Mouse (Mus musculus) neural tube, embryonic 14.5 days (tissue): Measurements from ENCODE around the gene Hoxb6. TPM values are rescaled to one million over a fixed set of nuclear protein-coding genes. Genes with fewer than 3 reads are reported as not detected.

Experiments
- ATAC-seq: fragments of 200-750 bp; cut with Nextera tagmentation; 2 replicates; pipeline ENCODE4 v1.8.0; 2017; ENCODE audit warnings: low read depth, mild to moderate bottlenecking, moderate TSS enrichment, moderate library complexity
- H3K27ac ChIP-seq: fragments of 300-500 bp; sonication (generic); 2 replicates; pipeline ENCODE4 v1.5.1; 2014; ENCODE audit warnings: low read depth, mild to moderate bottlenecking, control low read depth, low read length, moderate library complexity, mixed read lengths
- H3K27me3 ChIP-seq: fragments of 300-500 bp; sonication (generic); 2 replicates; pipeline ENCODE4 v1.6.1; 2014; ENCODE audit warnings: low read length; ENCODE audit not compliant: control insufficient read depth, insufficient read depth
- H3K36me3 ChIP-seq: fragments of 300-500 bp; sonication (generic); 2 replicates; pipeline ENCODE4 v1.6.1; 2014; ENCODE audit warnings: low read length, mixed read lengths; ENCODE audit not compliant: control insufficient read depth, insufficient read depth
- H3K4me1 ChIP-seq: fragments of 300-500 bp; sonication (generic); 2 replicates; pipeline ENCODE4 v1.6.1; 2014; ENCODE audit warnings: low read length; ENCODE audit not compliant: control insufficient read depth, insufficient read depth
- H3K4me2 ChIP-seq: fragments of 300-500 bp; sonication (generic); 2 replicates; pipeline ENCODE4 v1.6.1; 2014; ENCODE audit warnings: mild to moderate bottlenecking, low read depth, low read length, control low read depth
- H3K4me3 ChIP-seq: fragments of 300-500 bp; sonication (generic); 2 replicates; pipeline ENCODE4 v1.5.1; 2014; ENCODE audit warnings: low read depth, low read length, control low read depth, mixed read lengths
- H3K9ac ChIP-seq: fragments of 300-500 bp; sonication (generic); replicated peaks from 2 replicates; pipeline ENCODE4 v1.6.1; 2014; ENCODE audit warnings: low read depth, mild to moderate bottlenecking, control low read depth, low read length, mixed read lengths
- H3K9me3 ChIP-seq: fragments of 300-500 bp; sonication (generic); 2 replicates; pipeline ENCODE4 v1.6.1; 2016; ENCODE audit warnings: low read length; ENCODE audit not compliant: control insufficient read depth
- WGBS: fragments of 180-500 bp; shearing (Covaris S2); extraction: QIAGEN DNeasy Blood & Tissue Kit; methylation state at CpG from one replicate; pipeline ENCODE4 v1.1.7; 2014; 5-methylcytosine and 5-hydroxymethylcytosine counted together
- polyA plus RNA-seq: library from polyadenylated mRNA; unstranded; fragments of >200 nt; fragmentation: Nextera tagmentation; extraction: Ambion mirVana; gene quantifications from 2 replicates; pipeline ENCODE4 v1.2.1, GENCODE M21; 2014

Gene Hoxb6
- polyA plus RNA-seq, 1 experiment from 2014 or later: 138 TPM

- Histone ChIP-seq H3K27me3 (no peaks in the 10 kb centered on the region), H3K4me1 (peaks cover 62% of the 10 kb centered on the region)
Observed at GRCm38 (mm10) chr11:96277151-96278044, 14.9 kb upstream of the Hoxb6 start.

GRCm38 (mm10) chr11:96278324-96278723, 14.0 kb upstream of the Hoxb6 start:
- peak overlapping the region; percentile 100 for H3K27ac ChIP-seq
- no peaks in the 10 kb centered on the region for H3K27me3 ChIP-seq
- no peaks in the 10 kb centered on the region for H3K9me3 ChIP-seq
- H3K4me2 ChIP-seq: peak overlapping the region; percentile 100
- peaks cover 62% of the 10 kb centered on the region for H3K4me1 ChIP-seq
- 3% methylated on average over 14 of the region's 14 CpGs for WGBS
- H3K9ac ChIP-seq: peak overlapping the region; percentile 100
- H3K36me3 ChIP-seq: no peaks in the 10 kb centered on the region
- peak overlapping the region; percentile 95 for H3K4me3 ChIP-seq
- ATAC-seq: no peak

More at GRCm38 (mm10) chr11:96277151-96278044, 14.9 kb upstream of the Hoxb6 start:
- peak overlapping the region; percentile 100 for H3K27ac ChIP-seq
- peak overlapping the region; percentile 95 for H3K4me3 ChIP-seq
- under 1% methylated on average over 35 of the region's 35 CpGs for WGBS
- no peaks in the 10 kb centered on the region for H3K36me3 ChIP-seq
- peak overlapping the region; percentile 100 for H3K4me2 ChIP-seq
- peak overlapping the region; percentile 100 for H3K9ac ChIP-seq
- no peak for ATAC-seq
- no peaks in the 10 kb centered on the region for H3K9me3 ChIP-seq

- no peaks in the 10 kb centered on the region for H3K9me3 ChIP-seq
- H3K4me1 ChIP-seq: peaks cover 62% of the 10 kb centered on the region
- peak; percentile 72 for ATAC-seq
- no peaks in the 10 kb centered on the region for H3K27me3 ChIP-seq
- H3K4me3 ChIP-seq: peak overlapping the region; percentile 95
- peak overlapping the region; percentile 100 for H3K9ac ChIP-seq
- WGBS: 0% methylated on average over 9 of the region's 9 CpGs
- peak overlapping the region; percentile 100 for H3K4me2 ChIP-seq
- peak overlapping the region; percentile 100 for H3K27ac ChIP-seq
- H3K36me3 ChIP-seq: no peaks in the 10 kb centered on the region
Observed at GRCm38 (mm10) chr11:96278773-96279172, 13.5 kb upstream of the Hoxb6 start.

DNA sequence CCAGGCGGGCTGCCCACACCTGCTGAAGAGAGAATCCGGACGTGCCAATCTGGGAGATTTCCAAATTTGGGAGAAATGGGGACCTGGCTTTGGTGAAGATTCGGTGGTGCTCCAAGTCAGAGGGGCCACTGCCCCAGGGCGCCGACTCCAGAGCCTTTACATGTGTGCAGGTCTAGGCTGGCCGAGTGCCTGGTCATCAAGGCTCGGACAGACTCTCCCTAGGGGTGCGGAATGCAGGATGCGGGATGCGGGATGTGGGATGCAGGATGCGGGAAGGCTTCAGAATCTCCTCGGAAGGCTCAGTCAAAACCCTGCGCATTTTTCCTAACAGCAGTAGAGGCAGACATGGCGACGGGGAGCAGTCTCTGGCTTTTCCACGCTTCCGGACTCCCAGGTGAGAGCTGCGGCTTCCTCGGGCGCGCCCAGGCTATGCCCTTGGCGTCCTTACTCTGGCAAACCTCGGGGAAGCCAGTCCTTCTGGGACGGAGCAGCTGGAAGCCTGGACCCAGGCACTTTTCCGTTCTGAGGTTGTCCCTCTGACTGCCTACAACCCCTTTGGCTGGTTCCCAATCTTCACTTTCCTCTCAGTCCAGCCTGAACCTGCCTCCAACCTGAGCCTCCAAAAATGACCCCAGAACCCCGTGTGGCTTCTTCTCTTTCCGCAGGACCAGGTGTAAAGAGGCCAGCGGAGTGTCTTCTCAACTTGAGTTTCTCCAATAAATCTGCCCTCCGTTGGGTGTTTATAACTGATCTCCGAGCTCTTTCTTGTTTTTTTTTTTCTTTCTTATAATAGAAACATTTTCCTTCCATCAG, 12.6 kb upstream of the Hoxb6 start:
- H3K27ac ChIP-seq: peak overlapping the region; percentile 100
- H3K9ac ChIP-seq: peak overlapping the region; percentile 100
- H3K36me3 ChIP-seq: peaks cover 5% of the 10 kb centered on the region; the same call in 1 of the 2 replicates
- H3K4me3 ChIP-seq: peak overlapping the region; percentile 95
- 1% methylated on average over 31 of the region's 31 CpGs for WGBS
- H3K9me3 ChIP-seq: no peaks in the 10 kb centered on the region
- H3K4me2 ChIP-seq: peak overlapping the region; percentile 100
- no peaks in the 10 kb centered on the region for H3K27me3 ChIP-seq
- H3K4me1 ChIP-seq: peaks cover 55% of the 10 kb centered on the region
- no peak for ATAC-seq

DNA sequence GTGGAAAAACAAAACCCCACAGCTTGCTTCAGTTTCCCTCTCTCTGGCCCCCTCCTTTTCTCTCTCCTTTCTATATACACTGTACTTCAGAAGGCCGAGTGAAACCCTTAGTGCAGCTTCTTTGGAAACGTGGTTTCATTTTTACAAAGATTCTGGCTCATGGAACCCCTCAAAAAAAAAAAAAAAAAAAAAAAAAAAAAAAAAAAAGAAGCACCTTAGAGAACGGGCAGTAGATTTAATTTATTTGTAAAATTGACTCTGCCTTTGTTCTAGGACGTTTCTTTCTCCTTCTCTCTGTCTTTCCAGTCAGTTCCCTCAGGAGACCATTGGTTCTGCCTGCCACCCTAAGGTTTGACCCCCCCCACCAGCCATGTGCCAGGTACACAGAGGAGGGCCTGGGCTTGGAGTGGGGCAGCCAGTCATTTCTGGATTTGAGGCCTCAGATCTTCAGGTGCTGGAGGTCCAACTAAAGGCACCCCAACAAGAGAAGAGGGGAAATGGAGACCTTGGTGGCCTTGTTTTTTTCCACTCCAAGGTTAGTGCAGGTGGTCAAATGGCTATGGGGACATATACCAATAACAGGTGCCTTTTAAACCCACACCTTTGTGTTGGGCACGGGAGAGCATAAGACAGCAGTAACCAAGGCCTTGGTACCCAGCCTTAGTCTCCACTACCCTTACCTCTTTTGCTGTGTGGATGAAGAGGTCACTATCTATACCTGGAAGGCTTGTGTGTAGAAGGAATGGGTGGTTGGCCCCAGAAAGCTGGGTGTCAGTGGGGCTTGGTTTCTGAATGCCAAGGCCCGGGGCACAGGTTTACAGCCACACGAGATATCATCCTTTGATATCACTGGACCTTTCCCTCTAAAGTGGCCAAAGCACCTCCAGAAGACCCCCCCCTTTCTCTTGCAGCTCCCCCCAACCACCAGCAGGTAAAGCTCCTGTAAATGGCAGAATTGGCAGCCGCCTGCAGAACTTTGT, 11.6 kb upstream of the Hoxb6 start:
- no peaks in the 10 kb centered on the region for H3K27me3 ChIP-seq
- 9% methylated on average over 8 of the region's 8 CpGs for WGBS
- H3K36me3 ChIP-seq: peaks cover 6% of the 10 kb centered on the region; the same call in 1 of the 2 replicates
- H3K9me3 ChIP-seq: no peaks in the 10 kb centered on the region
- H3K4me2 ChIP-seq: peak overlapping the region; percentile 100
- H3K4me1 ChIP-seq: peaks cover 47% of the 10 kb centered on the region
- peak overlapping the region; percentile 95 for H3K4me3 ChIP-seq
- peak overlapping the region; percentile 100 for H3K27ac ChIP-seq
- ATAC-seq: no peak
- peak overlapping the region; percentile 100 for H3K9ac ChIP-seq

GRCm38 (mm10) chr11:96281396-96281795, 10.9 kb upstream of the Hoxb6 start:
- no peak for ATAC-seq
- WGBS: 2% methylated on average over 18 of the region's 18 CpGs
- Histone ChIP-seq H3K36me3 (peaks cover 6% of the 10 kb centered on the region; the same call in 1 of the 2 replicates), H3K4me1 (peaks cover 40% of the 10 kb centered on the region), H3K9ac (peak overlapping the region; percentile 100), H3K27ac (peak overlapping the region; percentile 100), H3K27me3 (no peaks in the 10 kb centered on the region), H3K4me3 (peak overlapping the region; percentile 95), H3K9me3 (no peaks in the 10 kb centered on the region), H3K4me2 (peak overlapping the region; percentile 100)

GRCm38 (mm10) chr11:96281855-96282570, 10.3 kb upstream of the Hoxb6 start, which contains the start of gene Hoxb8:
Gene Hoxb8 (plus strand): TSS chr11:96281905.
- H3K9ac ChIP-seq: peak within 1 kb of the TSS; percentile 100
- WGBS: under 1% methylated on average over 27 of the region's 27 CpGs
- no peaks in the 10 kb centered on the region for H3K9me3 ChIP-seq
- peak within 1 kb of the TSS; percentile 100 for H3K27ac ChIP-seq
- H3K4me3 ChIP-seq: peak within 1 kb of the TSS; percentile 95
- peak; percentile 29; the same call in 1 of the 2 replicates for ATAC-seq
- peak within 1 kb of the TSS; percentile 100 for H3K4me2 ChIP-seq
- peaks cover 35% of the 10 kb centered on the region for H3K4me1 ChIP-seq
- H3K36me3 ChIP-seq: peaks cover 6% of the 10 kb centered on the region; the same call in 1 of the 2 replicates
- no peaks in the 10 kb centered on the region for H3K27me3 ChIP-seq
